Mouse (Mus musculus): Measurements from ENCODE around the gene Zg16. TPM values are rescaled to one million over a fixed set of nuclear protein-coding genes. Genes with fewer than 3 reads are reported as not detected.

Zg16 gene
- polyA plus RNA-seq, 1 experiment: not detected

DNA sequence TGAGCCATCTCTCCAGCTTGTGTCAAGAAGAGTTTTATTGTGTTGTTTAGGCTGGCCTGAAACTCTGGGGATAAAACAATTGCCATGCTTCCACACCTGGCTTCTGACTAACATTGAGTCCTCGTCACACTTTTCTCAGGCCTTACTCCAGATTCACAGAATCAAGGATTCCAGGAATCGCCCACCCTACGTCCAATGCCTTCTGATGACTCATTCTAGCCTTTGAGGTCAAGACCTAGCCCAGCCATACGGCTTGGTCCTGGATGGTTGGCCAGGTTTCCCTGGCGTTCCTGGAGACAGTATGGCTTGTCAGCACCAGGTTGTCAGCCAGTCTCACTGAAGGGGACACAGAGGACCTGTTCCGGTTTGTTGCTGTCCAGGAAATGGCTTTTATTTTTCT is 74.8 kb downstream of the Zg16 start:
- no peak for TF ChIP-seq EP300 (IDR thresholded peaks at IDR 0.05; ENCODE audit: insufficient read depth, low read depth, low read length)
- no peak for TF ChIP-seq CTCF (IDR thresholded peaks at IDR 0.05; ENCODE audit: low read depth, low read length)
- TF ChIP-seq POLR2A (IDR thresholded peaks at IDR 0.05; ENCODE audit: insufficient read depth, low read length): no peak
- Histone ChIP-seq H3K36me3 (ENCODE audit: control insufficient read depth, insufficient read depth, low read length, poor library complexity, severe bottlenecking) (peaks cover 9% of the 10 kb centered on the region), H3K4me1 (ENCODE audit: control insufficient read depth, insufficient read depth, low read length) (peaks cover 7% of the 10 kb centered on the region), H3K27ac (ENCODE audit: insufficient read depth, low read length) (0 out of 2 replicates have a peak overlapping the region, but pooled peaks have one; percentile 7), H3K4me3 (ENCODE audit: low read depth, low read length) (no peak overlapping the region), H3K9ac (ENCODE audit: low read depth, poor library complexity, severe bottlenecking) (no peak overlapping the region), H3K27me3 (ENCODE audit: control insufficient read depth, insufficient read depth, low read length, poor library complexity, severe bottlenecking) (no peaks in the 10 kb centered on the region), H3K9me3 (replicated peaks; ENCODE audit: control insufficient read depth, insufficient read depth, low read length, poor library complexity, severe bottlenecking) (no peaks in the 10 kb centered on the region)

DNA sequence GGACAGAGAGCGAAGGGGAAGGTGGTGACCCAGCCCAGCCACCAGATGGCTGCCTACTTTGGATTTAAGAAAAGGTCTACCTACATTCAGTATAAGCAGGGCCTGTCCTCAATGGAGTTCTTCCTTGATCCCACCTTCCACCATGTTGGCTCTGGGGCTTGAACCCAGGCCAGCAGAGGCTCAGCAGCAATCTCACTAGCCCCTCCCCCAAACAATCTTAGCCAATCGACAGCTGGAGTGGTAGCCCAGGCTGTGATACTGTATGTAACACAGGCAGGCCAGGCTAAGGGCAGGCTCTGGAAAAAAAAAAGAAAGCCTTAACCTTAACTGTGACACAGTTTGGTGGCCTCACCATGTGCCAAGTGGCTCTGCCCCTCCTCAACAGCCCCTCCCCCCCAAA is 75.4 kb downstream of the Zg16 start:
- Histone ChIP-seq H3K27ac (ENCODE audit: insufficient read depth, low read length) (0 out of 2 replicates have a peak overlapping the region, but pooled peaks have one; percentile 20), H3K27me3 (ENCODE audit: control insufficient read depth, insufficient read depth, low read length, poor library complexity, severe bottlenecking) (no peaks in the 10 kb centered on the region), H3K36me3 (ENCODE audit: control insufficient read depth, insufficient read depth, low read length, poor library complexity, severe bottlenecking) (peaks cover 9% of the 10 kb centered on the region), H3K4me1 (ENCODE audit: control insufficient read depth, insufficient read depth, low read length) (peaks cover 7% of the 10 kb centered on the region), H3K9me3 (replicated peaks; ENCODE audit: control insufficient read depth, insufficient read depth, low read length, poor library complexity, severe bottlenecking) (no peaks in the 10 kb centered on the region), H3K9ac (ENCODE audit: low read depth, poor library complexity, severe bottlenecking) (peak overlapping the region; percentile 22; the same call in 1 of the 2 replicates), H3K4me3 (ENCODE audit: low read depth, low read length) (peak overlapping the region; percentile 21; the same call in 1 of the 2 replicates)
- TF ChIP-seq POLR2A (IDR thresholded peaks at IDR 0.05; ENCODE audit: insufficient read depth, low read length) (no peak), EP300 (IDR thresholded peaks at IDR 0.05; ENCODE audit: insufficient read depth, low read depth, low read length) (no peak), CTCF (IDR thresholded peaks at IDR 0.05; ENCODE audit: low read depth, low read length) (no peak)

DNA sequence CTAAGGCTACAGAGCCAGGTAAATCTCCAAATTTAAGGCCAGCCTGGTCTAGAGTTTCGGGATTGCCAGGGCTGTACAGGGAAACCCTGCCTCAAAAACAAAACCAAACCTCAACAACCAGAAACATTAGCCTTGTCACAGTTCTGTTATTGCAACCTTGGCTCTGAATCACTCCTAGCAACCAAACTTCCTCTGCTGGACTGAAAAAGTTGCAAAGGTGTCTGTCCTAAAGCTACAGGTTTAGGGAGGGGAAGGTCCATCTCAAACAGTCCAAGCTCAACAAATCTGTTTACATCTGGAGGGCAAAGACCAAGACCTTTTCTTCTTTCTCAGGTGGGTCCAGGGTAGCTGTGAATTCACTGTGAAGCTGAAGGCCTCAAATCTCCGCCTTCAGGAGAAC is 76.1 kb downstream of the Zg16 start:
- 0 out of 2 replicates have a peak overlapping the region, but pooled peaks have one; percentile 22 for H3K9ac ChIP-seq (ENCODE audit: low read depth, poor library complexity, severe bottlenecking)
- H3K27ac ChIP-seq (ENCODE audit: insufficient read depth, low read length): peak overlapping the region; percentile 20; the same call in 1 of the 2 replicates
- H3K4me1 ChIP-seq (ENCODE audit: control insufficient read depth, insufficient read depth, low read length): peaks cover 7% of the 10 kb centered on the region
- no peaks in the 10 kb centered on the region for H3K27me3 ChIP-seq (ENCODE audit: control insufficient read depth, insufficient read depth, low read length, poor library complexity, severe bottlenecking)
- H3K36me3 ChIP-seq (ENCODE audit: control insufficient read depth, insufficient read depth, low read length, poor library complexity, severe bottlenecking): peaks cover 9% of the 10 kb centered on the region
- H3K9me3 ChIP-seq (replicated peaks; ENCODE audit: control insufficient read depth, insufficient read depth, low read length, poor library complexity, severe bottlenecking): no peaks in the 10 kb centered on the region
- H3K4me3 ChIP-seq (ENCODE audit: low read depth, low read length): no peak overlapping the region
- no peak for TF ChIP-seq POLR2A (IDR thresholded peaks at IDR 0.05; ENCODE audit: insufficient read depth, low read length)

DNA sequence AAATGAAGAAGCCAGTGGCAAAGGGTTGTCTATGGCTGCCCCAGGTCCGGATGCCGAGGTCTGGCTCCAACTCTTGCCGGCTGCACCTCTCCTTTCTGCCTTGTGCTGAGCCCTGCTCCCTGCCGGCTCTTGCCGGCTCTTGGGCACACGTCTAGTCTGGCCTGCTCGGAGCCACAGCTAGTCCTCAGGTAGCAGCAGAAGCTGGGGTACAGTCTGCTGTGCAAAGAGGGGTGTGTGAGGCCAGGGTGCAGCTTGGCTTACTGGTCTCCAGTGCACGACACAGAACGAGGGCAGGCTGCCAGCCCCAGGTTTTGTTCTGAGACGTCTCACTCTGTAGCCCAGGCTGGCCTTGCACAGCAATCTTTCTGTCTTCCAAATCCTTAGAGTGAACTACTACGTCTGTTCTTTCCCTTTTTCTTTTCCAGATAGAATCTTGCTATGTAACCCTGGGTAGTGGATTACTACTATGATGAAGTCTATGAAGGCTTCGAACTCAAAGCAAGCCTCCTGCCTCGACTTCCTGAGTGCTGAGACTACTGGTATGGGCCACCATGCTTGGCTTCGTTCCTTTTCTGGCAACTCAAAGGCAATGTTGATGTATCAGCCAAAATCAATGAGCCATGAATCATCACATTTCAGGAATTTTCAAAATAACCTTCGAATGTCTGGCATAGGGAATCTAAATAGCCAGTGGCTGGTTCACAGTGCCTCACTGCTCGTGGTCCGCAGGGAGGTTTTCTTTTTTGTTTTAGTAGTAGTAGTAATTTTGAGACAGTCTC is 77.6 kb downstream of the Zg16 start:
- Histone ChIP-seq H3K36me3 (ENCODE audit: control insufficient read depth, insufficient read depth, low read length, poor library complexity, severe bottlenecking) (no peaks in the 10 kb centered on the region), H3K9me3 (replicated peaks; ENCODE audit: control insufficient read depth, insufficient read depth, low read length, poor library complexity, severe bottlenecking) (no peaks in the 10 kb centered on the region), H3K4me3 (ENCODE audit: low read depth, low read length) (no peak overlapping the region), H3K27ac (ENCODE audit: insufficient read depth, low read length) (peak overlapping the region; percentile 79), H3K27me3 (ENCODE audit: control insufficient read depth, insufficient read depth, low read length, poor library complexity, severe bottlenecking) (no peaks in the 10 kb centered on the region), H3K4me1 (ENCODE audit: control insufficient read depth, insufficient read depth, low read length) (peaks cover 7% of the 10 kb centered on the region), H3K9ac (ENCODE audit: low read depth, poor library complexity, severe bottlenecking) (no peak overlapping the region)
- TF ChIP-seq POLR2A (IDR thresholded peaks at IDR 0.05; ENCODE audit: insufficient read depth, low read length): no peak
- TF ChIP-seq EP300 (IDR thresholded peaks at IDR 0.05; ENCODE audit: insufficient read depth, low read depth, low read length): no peak
- no peak for TF ChIP-seq CTCF (IDR thresholded peaks at IDR 0.05; ENCODE audit: low read depth, low read length)

DNA sequence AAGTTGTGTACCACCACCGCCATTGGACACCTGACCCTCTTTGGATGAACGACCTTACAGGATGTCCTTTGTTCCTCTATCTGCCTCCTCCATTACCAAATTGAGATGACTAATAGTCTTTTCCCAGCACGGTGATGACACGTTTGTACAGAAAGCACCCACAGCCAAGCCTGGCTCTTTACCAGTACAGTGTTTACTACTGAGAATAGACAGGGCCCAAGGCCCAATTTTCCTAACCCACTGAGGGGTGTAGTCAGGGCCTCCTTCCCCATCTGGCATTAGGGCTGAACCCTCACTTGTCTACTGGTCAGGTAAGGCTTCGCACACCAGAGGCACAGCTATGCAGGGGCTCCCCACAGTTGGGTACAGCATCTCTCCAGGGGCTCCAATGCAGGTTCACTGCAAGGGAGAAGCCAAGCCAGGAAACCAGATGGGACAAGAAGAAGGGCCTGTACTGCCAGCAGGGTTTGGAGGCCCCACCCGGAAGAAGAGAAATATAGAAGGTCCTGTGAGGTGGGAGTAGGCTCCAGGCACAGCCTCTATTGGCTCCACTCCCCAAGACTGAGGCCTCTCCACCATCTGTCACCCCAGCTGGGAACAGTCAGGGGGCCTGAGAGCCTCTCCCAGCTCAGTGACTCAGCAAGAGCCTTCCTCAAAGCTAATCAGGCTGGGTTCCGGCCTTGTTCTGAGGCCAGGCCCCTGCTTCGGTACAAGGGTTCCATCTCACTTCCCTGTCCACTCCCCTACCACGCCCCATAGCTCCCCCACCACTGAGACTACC is 78.7 kb downstream of the Zg16 start:
- Histone ChIP-seq H3K4me1 (ENCODE audit: control insufficient read depth, insufficient read depth, low read length) (peaks cover 9% of the 10 kb centered on the region), H3K4me3 (ENCODE audit: low read depth, low read length) (no peak overlapping the region), H3K9me3 (replicated peaks; ENCODE audit: control insufficient read depth, insufficient read depth, low read length, poor library complexity, severe bottlenecking) (no peaks in the 10 kb centered on the region), H3K27me3 (ENCODE audit: control insufficient read depth, insufficient read depth, low read length, poor library complexity, severe bottlenecking) (no peaks in the 10 kb centered on the region), H3K36me3 (ENCODE audit: control insufficient read depth, insufficient read depth, low read length, poor library complexity, severe bottlenecking) (no peaks in the 10 kb centered on the region), H3K9ac (ENCODE audit: low read depth, poor library complexity, severe bottlenecking) (no peak overlapping the region), H3K27ac (ENCODE audit: insufficient read depth, low read length) (peak overlapping the region; percentile 79)
- TF ChIP-seq EP300 (IDR thresholded peaks at IDR 0.05; ENCODE audit: insufficient read depth, low read depth, low read length) (peak; percentile 80), POLR2A (IDR thresholded peaks at IDR 0.05; ENCODE audit: insufficient read depth, low read length) (no peak), CTCF (IDR thresholded peaks at IDR 0.05; ENCODE audit: low read depth, low read length) (no peak)

All from ES-Bruce4 (cell line).